Mouse (Mus musculus): ENCODE measurements around the gene Glp2r. TPM values are rescaled to one million over a fixed set of nuclear protein-coding genes. Genes with fewer than 3 reads are reported as not detected.

Gene Glp2r
- total RNA-seq, 2 experiments from 2014 or later: 1.9 to 2.3 TPM

DNA sequence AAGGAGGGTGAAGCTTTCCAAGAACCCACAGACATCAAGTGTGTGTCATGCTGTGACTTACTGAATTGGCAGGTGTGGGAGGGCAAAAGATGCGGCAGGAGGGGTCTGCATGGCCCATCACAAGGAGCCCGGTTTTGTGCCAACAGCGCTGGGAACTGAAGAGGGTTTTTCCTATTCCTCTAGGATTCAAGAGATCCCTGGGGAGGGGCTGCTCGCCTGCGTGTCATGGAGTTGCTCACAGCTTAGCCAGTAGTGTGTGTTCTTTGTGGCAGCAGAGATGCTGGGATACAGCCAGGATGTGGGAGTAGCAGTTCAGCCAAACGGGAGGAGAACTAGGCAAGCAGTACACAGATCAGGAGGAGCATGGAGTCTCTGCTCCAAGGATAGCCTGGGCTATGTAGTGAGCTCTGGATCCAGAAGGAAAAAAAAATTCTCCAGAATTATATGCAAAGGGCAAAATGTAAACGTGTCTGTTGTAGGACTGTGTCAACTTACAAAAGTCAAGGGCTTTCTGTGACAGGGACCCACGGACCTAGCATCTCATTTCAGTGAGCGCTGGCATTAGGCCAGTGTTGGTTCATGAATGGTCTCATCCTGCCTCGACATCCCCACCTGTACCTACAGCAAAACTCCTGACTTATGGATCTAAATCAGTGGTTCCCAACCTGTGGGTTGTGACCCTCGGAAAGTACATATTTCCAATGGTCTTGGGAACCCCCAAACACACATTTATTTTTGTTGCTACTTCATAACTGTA, 122.1 kb downstream of the Glp2r start:
- intact Hi-C loops (cut with DNase I): loop anchor here (10.0 kb wide), 3 partner anchors 134 to 274 kb away; partner anchors contain the start of gene Gas7

DNA sequence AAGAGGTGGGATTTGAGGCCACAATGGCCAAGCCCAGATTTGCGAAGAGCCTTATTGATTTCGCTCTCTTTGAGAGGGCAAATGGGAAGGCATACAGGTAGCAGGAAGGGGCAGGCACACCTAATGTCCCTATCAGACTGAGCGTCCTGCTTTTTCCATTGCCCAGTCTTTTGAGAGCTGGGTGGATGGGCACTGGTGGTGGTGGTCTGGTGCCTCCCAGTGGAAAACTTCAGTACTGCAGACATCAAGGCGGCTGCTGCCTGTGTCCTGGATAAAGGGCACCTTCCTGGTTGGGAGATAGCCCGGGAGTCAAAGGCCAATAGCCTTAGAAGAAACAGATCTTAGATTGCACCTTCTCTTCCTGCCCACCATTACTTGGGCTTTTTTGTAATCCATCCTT, 123.2 kb downstream of the Glp2r start:
- DNase-seq (ENCODE audit: extremely low spot score in 1 of 2, low spot score in 2 of 2): peak; percentile 61 to 73
- intact Hi-C loops (cut with DNase I): loop anchor here (10.0 kb wide), 3 partner anchors 133 to 273 kb away; partner anchors contain the start of gene Gas7

More for the DNA sequence above, 122.1 kb downstream of the Glp2r start:
- peak in 1 of 2 experiments; percentile 61 for DNase-seq (ENCODE audit: extremely low spot score in 1 of 2, low spot score in 2 of 2)

DNA sequence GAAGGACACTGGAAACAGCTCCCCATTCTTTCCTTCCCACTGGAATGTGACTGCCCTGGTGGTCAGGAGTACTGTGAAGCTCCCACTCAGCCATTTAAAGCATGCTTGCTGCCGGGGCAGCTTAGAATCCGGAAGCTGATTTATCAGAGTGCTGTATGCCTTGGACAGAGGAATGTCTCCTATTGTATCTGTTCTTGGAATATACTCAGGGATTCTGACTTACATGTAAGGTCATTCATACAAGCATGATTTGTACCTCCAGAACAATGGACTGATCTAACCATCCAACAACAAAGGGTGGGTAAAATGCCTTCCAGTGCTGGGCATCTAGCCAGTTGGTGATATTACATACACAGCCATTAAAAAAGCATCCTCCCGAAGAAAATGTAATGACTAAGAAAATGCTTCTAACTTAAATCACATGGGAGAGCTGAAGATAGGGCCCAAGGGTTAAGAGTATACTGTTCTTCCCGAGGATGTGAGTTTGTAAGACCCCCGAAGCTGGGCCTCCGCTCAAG, 126.3 kb downstream of the Glp2r start:
- intact Hi-C loops (cut with DNase I): loop anchor here (10.0 kb wide), 3 partner anchors 130 to 270 kb away; partner anchors contain the start of gene Gas7

DNA sequence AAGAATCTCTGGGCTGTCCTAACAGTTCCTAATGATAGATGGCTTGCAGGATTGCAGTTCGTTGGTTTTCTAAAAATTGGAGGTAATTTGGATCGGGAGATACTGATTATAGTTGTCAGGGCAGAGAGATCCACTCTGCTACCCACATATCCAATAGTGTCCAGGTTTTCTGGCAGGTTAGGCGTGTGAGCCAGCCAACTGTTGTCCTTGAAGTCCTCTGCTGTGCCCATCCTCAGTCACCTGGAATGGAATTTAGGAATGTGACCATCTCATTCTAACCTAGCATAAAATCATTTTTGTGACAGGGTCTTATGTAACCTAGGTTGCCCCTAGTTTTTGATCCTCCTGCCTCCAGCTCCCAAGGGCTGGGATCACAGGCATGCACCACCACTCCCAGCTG, 127.5 kb downstream of the Glp2r start:
- intact Hi-C loops (cut with DNase I): loop anchor here (10.0 kb wide), 3 partner anchors 129 to 269 kb away; partner anchors contain the start of gene Gas7
- DNase-seq (ENCODE audit: extremely low spot score in 1 of 2, low spot score in 2 of 2): no peak

More for the DNA sequence above, 126.3 kb downstream of the Glp2r start:
- no peak for DNase-seq (ENCODE audit: extremely low spot score in 1 of 2, low spot score in 2 of 2)

DNA sequence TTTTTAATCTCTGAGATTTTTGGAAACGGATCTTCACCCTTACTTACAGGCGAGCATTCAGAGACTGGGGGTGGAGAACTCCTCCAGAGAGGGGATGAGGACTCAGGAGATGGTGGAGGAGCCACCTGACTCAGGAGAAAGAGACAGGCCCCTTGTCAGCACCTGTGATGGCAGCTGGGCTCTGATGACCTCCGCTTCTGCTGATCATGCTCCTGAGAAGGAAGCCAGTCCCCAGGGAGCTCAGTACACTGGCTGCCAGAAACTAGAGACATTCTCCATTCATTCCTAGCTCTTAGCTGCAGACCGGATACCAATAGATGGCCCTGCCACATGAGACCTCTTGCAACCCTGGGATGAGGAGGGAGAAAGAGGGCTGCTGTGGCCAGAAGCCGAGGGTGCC, 128.1 kb downstream of the Glp2r start:
- intact Hi-C loops (cut with DNase I): loop anchor here (10.0 kb wide), 3 partner anchors 128 to 268 kb away; partner anchors contain the start of gene Gas7
- no peak for DNase-seq (ENCODE audit: extremely low spot score in 1 of 2, low spot score in 2 of 2)

DNA sequence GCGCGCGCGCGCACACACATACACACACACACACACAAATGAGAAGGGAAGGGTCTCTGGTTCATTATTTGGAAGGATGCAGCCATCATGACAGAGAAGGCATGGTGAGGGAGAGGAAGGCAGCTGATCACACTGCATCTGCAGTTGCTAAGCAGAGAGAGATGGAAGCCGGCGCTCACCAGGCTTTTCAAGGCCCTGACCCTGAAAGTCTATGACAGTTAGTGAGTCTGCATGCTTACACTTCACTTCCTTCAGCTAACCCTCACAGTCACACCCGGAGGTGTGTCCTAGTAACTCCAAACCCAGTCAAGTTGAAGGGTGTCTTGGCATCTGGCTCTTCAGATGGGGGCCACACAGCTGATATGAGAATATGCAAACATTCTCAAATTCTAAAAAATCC, 128.5 kb downstream of the Glp2r start:
- intact Hi-C loops (cut with DNase I): loop anchor here (10.0 kb wide), 3 partner anchors 128 to 268 kb away; partner anchors contain the start of gene Gas7

DNA sequence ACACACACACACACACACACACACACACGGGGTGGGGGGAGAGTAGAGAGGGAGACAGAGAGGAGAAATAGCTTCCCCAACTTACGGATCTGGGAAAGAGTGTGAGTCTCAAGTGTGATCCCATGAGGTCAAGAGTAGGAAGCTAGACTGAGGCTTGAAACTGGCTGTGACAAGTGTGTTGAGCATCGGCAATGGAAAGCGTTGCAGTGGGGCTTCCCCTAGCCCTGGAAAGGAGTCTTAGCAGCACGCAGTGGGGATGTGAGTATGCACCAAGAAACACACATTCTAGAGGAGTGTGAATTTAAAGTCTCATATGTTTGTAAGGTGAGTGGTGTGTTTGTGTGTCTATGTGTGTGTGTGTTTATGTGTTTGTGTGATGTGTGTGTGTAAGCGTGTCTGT, 130.7 kb downstream of the Glp2r start:
- no peak for DNase-seq (ENCODE audit: extremely low spot score in 1 of 2, low spot score in 2 of 2)
- intact Hi-C loops (cut with DNase I): loop anchor here (10.0 kb wide), 3 partner anchors 125 to 265 kb away; partner anchors contain the start of gene Gas7

More for the DNA sequence above, 128.5 kb downstream of the Glp2r start:
- DNase-seq (ENCODE audit: extremely low spot score in 1 of 2, low spot score in 2 of 2): no peak

DNA sequence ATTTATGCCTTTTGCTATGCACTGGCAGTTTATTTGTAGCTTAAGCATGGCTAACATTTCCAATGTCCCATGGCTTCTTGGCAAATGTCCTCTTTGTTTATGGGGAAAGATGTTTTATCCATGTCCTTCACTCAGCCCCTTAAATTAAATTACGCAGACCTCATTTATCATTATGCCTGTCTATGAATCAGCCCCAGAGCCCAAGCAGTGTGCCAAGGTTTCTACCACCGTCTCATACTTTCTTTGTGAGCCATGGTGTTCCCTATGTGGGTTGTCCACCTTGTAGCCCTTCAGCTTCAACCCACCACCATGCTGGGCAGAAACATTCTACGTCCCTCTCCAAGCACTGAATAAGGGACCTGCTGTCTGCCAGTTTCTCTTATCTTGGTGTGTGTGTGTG, 132.6 kb downstream of the Glp2r start:
- intact Hi-C loops (cut with DNase I): no loop called here
- no peak for DNase-seq (ENCODE audit: extremely low spot score in 1 of 2, low spot score in 2 of 2)

DNA sequence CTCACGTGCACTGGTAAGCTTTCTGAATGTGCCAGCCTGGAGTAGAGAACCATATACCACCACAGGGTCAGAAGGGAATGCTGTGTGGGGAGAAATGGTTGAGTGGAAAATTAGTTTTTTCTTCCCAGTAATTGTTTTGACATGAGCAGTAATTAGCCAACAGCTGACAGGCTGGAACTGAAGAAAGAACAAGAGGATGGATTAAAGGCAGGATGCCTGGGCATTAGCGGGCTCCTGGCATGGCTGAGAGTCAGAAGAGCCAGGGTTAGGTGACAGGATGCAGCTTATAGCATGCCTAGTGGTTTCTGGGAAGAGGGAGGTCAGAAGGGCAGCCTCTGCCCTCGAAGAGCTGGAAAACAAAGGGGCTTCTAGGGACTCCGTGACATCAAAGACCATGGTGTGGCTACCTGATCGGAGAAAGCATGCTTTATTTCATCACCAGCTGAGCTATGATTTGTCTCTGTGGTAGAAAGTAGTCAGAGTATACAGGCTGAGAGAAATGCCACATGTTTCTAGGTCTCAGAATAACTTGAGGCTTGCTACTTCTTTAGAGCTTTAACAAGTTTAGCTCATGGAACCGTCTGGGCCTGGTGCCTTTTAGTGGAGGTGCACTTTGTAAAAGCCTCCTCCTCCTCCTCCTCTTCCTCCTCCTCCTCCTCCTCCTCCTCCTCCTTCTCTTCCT, 133.9 kb downstream of the Glp2r start:
- DNase-seq (ENCODE audit: extremely low spot score in 1 of 2, low spot score in 2 of 2): no peak
- intact Hi-C loops (cut with DNase I): no loop called here

DNA sequence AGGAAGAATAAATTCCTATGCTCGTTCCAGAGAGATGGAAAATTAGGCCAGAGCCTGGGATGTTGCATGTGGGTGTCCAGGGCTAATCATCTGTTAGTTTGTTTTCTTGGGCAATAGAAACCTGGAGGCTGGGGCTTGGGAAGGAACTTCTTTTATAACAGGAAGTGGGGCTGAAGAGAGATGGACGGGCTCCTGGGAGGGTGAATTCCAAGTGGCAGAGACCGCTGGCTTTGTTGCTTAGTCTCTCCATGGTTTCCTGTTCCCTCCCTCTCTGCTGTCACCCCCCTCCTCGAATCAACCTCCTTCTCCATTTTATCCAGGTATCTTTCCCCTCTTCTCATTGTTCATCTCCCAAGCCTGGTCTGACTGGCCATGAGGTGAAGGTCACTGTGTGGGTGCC, 134.8 kb downstream of the Glp2r start:
- no peak for DNase-seq (ENCODE audit: extremely low spot score in 1 of 2, low spot score in 2 of 2)
- intact Hi-C loops (cut with DNase I): no loop called here

DNA sequence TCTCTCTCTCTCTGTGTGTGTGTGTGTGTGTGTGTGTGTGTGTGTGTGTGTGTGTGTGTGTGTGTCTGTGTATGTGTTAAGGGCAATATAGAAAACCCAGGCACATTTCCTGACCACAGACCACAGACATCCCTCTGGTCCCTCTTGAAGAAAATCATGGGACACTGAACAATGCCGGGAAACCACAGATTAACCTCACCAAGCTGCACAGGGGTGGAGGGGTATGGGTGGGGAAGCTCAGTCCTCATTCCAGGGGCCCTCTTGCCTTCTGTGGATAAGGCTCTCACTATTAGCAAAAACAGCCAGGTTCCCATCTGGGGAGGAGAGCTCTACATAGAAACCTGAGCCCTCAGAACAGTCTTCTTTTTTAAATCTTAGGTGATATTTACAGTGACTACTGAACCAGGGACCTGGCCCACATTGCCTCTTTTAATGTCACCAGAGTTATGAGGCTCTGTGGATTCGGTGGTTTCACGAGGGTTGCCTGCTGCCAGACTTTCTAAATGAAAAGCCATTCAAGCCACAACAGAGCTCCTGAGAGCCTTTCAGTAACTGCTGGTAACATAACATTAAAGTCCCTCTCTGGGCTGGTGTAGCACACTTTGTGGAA, 137.2 kb downstream of the Glp2r start:
- intact Hi-C loops (cut with DNase I): no loop called here
- no peak for DNase-seq (ENCODE audit: extremely low spot score in 1 of 2, low spot score in 2 of 2)

DNA sequence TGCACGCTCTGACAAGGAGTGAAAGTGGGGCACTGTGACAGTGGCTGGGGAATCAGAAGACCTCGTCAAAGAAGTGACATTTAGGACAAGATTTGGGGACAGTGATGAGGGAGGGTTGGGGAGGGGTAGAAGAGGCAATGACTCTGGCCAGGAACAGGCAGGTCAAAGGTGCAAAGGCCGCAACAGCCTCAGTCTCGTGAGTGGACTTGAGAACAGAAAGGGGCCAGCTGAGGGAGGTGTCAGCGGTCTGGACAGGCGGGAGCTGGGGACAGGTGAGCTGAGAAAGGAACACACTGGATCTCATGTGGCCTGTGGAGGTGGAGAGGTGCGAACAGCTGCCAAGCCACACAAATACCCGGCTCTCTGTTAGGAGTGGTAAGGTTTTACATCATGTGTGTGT, 138.0 kb downstream of the Glp2r start:
- no peak for DNase-seq (ENCODE audit: extremely low spot score in 1 of 2, low spot score in 2 of 2)
- intact Hi-C loops (cut with DNase I): no loop called here

DNA sequence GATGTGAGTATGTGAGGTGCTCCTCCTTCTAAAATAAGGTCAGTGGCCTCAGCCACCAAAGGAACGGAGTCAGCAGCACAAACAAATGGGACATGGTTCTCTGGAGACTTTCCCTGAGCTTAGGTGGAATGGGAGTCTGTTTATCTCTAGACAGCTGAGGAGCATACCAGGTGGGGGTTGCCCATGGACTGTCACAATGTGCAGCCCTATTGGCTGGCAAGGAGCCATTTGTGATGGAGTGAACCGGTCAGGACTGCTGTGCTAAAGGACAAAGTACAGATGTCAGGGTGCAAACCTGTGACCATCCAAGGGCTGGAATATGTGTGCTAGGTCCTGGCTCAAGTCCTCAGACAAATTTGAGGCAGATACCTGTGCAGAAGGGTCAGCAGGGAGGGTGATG, 142.4 kb downstream of the Glp2r start:
- DNase-seq (ENCODE audit: extremely low spot score in 1 of 2, low spot score in 2 of 2): no peak
- intact Hi-C loops (cut with DNase I): no loop called here

DNA sequence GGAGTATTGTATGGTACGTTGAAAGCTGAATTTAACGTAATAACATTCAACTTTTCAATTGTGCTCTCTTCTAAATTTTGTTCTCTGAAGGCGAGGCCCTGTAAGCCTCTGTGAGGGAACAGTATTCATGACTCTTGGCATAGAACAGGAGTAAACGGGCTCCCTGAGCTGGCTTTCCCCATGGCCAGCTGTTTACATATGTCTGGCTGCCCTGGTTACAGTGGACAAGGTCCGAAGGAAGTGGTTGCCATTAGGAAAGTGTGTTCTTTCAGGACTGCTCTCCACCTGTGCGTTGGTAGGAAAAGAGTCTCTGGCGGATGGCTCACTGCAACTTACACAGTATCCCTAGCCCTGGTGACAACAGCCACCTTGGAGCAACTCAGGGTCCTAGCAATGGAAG, 143.8 kb downstream of the Glp2r start:
- intact Hi-C loops (cut with DNase I): no loop called here
- DNase-seq (ENCODE audit: extremely low spot score in 1 of 2, low spot score in 2 of 2): no peak

DNA sequence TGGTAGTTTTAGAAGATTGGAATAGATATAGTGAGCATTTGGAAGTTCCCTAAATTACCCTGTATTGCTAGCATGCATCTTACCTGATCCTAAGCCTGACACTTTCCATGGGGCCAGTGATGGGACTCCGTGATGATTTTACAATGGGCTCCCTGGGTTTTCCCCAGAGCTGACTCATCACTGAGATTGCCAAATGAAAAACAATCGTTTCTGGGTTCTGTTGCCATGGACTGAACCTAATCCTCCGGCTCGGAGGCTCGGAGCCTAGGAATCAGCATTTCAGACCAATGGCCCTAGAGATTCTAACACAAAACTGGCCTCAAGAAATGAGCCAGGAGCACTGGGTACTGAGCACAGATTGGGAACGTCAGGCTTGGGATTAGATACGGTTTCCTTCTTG, 148.6 kb downstream of the Glp2r start:
- intact Hi-C loops (cut with DNase I): no loop called here
- no peak for DNase-seq (ENCODE audit: extremely low spot score in 1 of 2, low spot score in 2 of 2)

DNA sequence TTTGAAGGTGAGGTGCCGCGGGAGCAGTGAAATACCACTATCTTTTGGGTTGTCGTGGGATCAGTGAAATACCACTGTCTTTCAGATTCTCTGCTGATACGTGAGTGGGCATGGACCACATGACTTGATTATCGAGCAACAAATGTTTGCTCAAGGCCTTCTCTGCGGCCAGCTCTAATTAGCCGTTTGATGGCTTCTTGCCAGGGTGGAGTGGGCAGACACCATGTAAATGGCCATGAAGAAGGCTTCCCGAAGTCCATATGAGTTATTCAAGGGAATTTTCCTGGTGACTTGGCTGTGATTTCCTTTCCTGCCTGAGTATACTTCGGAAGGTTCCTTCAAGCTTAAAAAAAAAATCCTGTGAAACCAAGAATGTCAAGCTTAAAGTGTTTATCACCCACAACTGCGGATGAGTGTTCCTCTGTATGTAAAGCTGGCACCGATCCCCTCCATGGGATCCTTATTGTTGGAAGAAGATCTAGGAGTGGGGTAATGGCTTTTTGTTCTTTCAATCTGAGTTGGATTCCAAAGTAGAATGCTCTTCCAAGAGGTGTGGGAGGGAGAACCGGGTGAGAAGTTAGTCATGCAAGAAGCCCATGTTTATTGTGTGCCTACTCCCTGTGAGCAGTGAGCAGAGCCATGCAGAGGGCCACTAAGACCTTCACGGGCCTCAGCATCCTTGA, 154.3 kb downstream of the Glp2r start:
- intact Hi-C loops (cut with DNase I): no loop called here
- DNase-seq (ENCODE audit: extremely low spot score in 1 of 2, low spot score in 2 of 2): peak in 1 of 2 experiments; percentile 41

DNA sequence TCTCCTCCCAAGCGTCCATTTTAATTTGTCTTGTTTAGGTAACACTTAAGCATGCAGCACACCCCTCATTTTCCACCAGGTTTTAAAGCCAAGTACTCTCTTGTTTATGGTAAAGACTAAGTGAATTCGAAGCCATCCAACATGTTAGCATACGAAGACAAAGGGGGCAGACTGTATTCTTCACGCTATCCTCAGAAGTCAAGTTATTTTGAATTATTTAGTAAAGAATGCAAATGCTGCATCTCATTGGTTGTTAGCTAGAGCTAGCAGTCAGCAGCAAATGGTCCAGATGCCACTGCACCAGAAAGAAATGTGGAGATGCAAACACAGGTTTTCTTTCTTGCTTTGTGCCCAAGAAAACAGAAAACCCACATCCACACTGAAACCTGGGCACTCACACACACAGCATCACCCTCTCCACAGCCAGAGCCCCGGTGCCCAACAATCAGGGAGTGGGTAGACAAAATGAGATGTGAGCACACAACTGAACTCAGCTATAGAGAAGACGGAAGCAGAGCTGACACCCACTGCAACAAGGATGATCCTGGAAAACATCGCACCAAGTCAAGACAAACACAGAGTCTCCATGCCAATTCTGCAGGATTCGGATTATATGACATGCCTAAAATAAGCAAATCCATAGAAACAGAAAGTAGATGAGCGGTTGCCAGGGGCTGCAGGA, 158.7 kb downstream of the Glp2r start:
- DNase-seq (ENCODE audit: extremely low spot score in 1 of 2, low spot score in 2 of 2): no peak
- intact Hi-C loops (cut with DNase I): no loop called here
